Mouse (Mus musculus): Measurements from ENCODE around the gene Polrmt. TPM values are rescaled to one million over a fixed set of nuclear protein-coding genes. Genes with fewer than 3 reads are reported as not detected.

Gene Polrmt
- total and polyA plus RNA-seq, 3 experiments: 16.7 to 45.5 (median 44.5) TPM

- peaks cover 32% of the 10 kb centered on the region for H3K4me1 ChIP-seq (ENCODE audit: insufficient read depth, low read depth, low read length)
- TF ChIP-seq TAL1 (conservative IDR thresholded peaks at IDR 0.05; ENCODE audit: low read depth, low read length) (no peak), CTCF (IDR thresholded peaks at IDR 0.05; ENCODE audit: low read depth, low read length) (no peak), GATA2 (IDR thresholded peaks at IDR 0.05; ENCODE audit: borderline replicate concordance, low read depth, low read length) (no peak), POLR2AphosphoS5 (IDR thresholded peaks at IDR 0.05; ENCODE audit: insufficient replicate concordance, low read depth, low read length) (no peak), GATA1 (IDR thresholded peaks at IDR 0.05; ENCODE audit: borderline replicate concordance, low read length) (no peak)
- H3K36me3 ChIP-seq (replicated peaks): peaks cover 20% of the 10 kb centered on the region
- peaks cover 7% of the 10 kb centered on the region for H3K27me3 ChIP-seq (ENCODE audit: insufficient read depth, low read length)
- H3K9me3 ChIP-seq (replicated peaks): no peaks in the 10 kb centered on the region
- DNase-seq (ENCODE audit: low spot score) (no peak), ATAC-seq (ENCODE audit: extremely low read depth, insufficient number of reproducible peaks, low FRiP score, poor library complexity, severe bottlenecking) (no peak)
- no peak overlapping the region for H3K4me3 ChIP-seq (ENCODE audit: low read depth, low read length)
Observed at GRCm38 (mm10) chr10:79748496-79748895, 2.1 kb upstream of the Polrmt start.

DNA sequence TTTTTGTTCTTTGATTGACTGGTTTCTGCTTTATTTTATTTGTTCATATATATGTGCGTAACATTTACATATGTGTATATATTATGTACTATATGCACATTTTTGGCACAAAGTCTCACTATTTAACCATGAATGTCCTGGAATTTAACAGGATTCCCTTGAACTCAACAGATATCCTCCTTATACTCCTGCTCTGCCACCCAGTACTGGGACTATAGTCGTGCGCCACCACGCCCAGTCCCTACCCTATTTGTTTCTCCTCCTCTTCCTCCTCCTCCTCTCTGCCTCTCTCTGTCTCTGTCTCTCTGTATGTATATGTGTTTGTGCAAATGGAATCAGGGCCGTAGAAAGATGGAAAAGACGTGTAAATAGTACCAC, 382 bp upstream of the Polrmt start:
- no peak for ATAC-seq (ENCODE audit: extremely low read depth, insufficient number of reproducible peaks, low FRiP score, poor library complexity, severe bottlenecking)
- Histone ChIP-seq H3K36me3 (replicated peaks) (peaks cover 37% of the 10 kb centered on the region), H3K27me3 (ENCODE audit: insufficient read depth, low read length) (peaks cover 4% of the 10 kb centered on the region), H3K9me3 (replicated peaks) (no peaks in the 10 kb centered on the region), H3K4me1 (ENCODE audit: insufficient read depth, low read depth, low read length) (peaks cover 32% of the 10 kb centered on the region), H3K4me3 (ENCODE audit: low read depth, low read length) (peak overlapping the region; percentile 74; the same call in 1 of the 2 replicates)
- TF ChIP-seq CTCF (IDR thresholded peaks at IDR 0.05; ENCODE audit: low read depth, low read length) (no peak), GATA2 (IDR thresholded peaks at IDR 0.05; ENCODE audit: borderline replicate concordance, low read depth, low read length) (no peak), GATA1 (IDR thresholded peaks at IDR 0.05; ENCODE audit: borderline replicate concordance, low read length) (no peak), TAL1 (conservative IDR thresholded peaks at IDR 0.05; ENCODE audit: low read depth, low read length) (no peak), POLR2AphosphoS5 (IDR thresholded peaks at IDR 0.05; ENCODE audit: insufficient replicate concordance, low read depth, low read length) (no peak)
- no peak for DNase-seq (ENCODE audit: low spot score)

GRCm38 (mm10) chr10:79745411-79745810, 970 bp downstream of the Polrmt start:
- Histone ChIP-seq H3K9me3 (replicated peaks) (no peaks in the 10 kb centered on the region), H3K4me1 (ENCODE audit: insufficient read depth, low read depth, low read length) (peaks cover 33% of the 10 kb centered on the region), H3K27me3 (ENCODE audit: insufficient read depth, low read length) (no peaks in the 10 kb centered on the region), H3K4me3 (ENCODE audit: low read depth, low read length) (peak overlapping the region; percentile 74), H3K36me3 (replicated peaks) (peaks cover 50% of the 10 kb centered on the region)
- DNase-seq (ENCODE audit: low spot score) (no peak), ATAC-seq (ENCODE audit: extremely low read depth, insufficient number of reproducible peaks, low FRiP score, poor library complexity, severe bottlenecking) (no peak)
- no peak for TF ChIP-seq GATA1 (IDR thresholded peaks at IDR 0.05; ENCODE audit: borderline replicate concordance, low read length)
- TF ChIP-seq TAL1 (conservative IDR thresholded peaks at IDR 0.05; ENCODE audit: low read depth, low read length): no peak

DNA sequence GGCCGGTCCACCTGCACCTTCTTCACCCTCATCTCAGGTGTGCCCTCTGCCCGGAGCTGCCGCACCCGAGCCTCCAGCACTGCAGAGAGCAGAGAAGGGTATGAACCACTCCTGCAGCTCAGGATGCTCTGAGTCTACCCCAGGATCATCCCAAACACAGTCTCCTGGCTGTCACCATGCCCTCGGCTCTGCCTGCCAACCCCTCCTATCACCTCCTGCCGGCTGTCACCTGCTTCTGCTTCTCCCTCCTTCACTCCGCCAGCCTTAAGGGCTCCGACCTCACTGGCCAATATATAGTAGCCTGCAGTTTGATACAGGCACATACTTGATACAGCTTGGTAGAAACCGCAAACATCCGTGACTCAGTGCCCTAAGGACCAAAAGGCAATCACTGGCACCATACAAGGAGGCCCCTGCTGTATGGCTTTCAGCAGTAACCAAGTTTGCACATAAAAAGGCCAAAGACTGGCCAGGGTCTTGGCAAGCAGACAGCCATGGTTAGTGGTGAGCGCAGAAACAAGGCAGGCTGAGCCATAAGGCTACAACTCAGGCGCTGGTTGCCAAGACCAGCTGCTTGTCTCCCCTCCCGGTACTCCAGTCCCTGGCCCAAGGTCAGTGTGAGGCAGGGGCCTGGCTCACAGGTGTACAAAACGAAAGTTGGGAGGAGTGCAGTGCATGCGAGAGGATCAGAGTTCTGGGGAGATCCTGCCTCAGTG, 2.6 kb downstream of the Polrmt start:
- H3K36me3 ChIP-seq (replicated peaks): peaks cover 66% of the 10 kb centered on the region
- ATAC-seq (ENCODE audit: extremely low read depth, insufficient number of reproducible peaks, low FRiP score, poor library complexity, severe bottlenecking): no peak
- TF ChIP-seq GATA1 (IDR thresholded peaks at IDR 0.05; ENCODE audit: borderline replicate concordance, low read length): no peak
- TF ChIP-seq POLR2AphosphoS5 (IDR thresholded peaks at IDR 0.05; ENCODE audit: insufficient replicate concordance, low read depth, low read length): no peak
- TF ChIP-seq CTCF (IDR thresholded peaks at IDR 0.05; ENCODE audit: low read depth, low read length): no peak
- no peak for TF ChIP-seq GATA2 (IDR thresholded peaks at IDR 0.05; ENCODE audit: borderline replicate concordance, low read depth, low read length)
- no peak for TF ChIP-seq TAL1 (conservative IDR thresholded peaks at IDR 0.05; ENCODE audit: low read depth, low read length)

DNA sequence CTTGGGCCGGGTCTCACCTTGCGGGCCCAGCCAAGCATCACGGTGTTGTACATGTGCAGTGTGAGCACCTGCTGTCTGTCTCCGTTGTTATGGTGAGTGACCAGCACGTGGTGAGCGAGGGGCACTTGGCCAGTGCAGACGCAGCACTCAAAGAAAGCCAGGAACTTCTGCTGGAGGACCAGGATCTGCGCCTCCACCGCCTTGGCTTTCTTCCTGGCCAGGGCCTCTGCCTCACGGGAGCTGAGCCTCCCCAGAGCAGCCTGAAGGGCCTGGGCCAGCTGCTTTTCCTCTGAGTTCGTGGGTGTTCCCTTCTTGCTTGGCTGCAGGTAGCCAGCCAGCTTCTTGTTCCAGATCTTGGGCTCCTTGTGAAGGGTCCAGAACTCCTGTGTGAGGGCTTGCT, 3.2 kb downstream of the Polrmt start:
- Histone ChIP-seq H3K36me3 (replicated peaks) (peaks cover 73% of the 10 kb centered on the region), H3K4me1 (ENCODE audit: insufficient read depth, low read depth, low read length) (peaks cover 37% of the 10 kb centered on the region), H3K9me3 (replicated peaks) (no peaks in the 10 kb centered on the region), H3K27me3 (ENCODE audit: insufficient read depth, low read length) (no peaks in the 10 kb centered on the region; the same call in 1 of the 2 replicates), H3K4me3 (ENCODE audit: low read depth, low read length) (no peak overlapping the region)
- ATAC-seq (ENCODE audit: extremely low read depth, insufficient number of reproducible peaks, low FRiP score, poor library complexity, severe bottlenecking) (no peak), DNase-seq (ENCODE audit: low spot score) (no peak)
- TF ChIP-seq GATA1 (IDR thresholded peaks at IDR 0.05; ENCODE audit: borderline replicate concordance, low read length) (no peak), CTCF (IDR thresholded peaks at IDR 0.05; ENCODE audit: low read depth, low read length) (no peak), GATA2 (IDR thresholded peaks at IDR 0.05; ENCODE audit: borderline replicate concordance, low read depth, low read length) (no peak), TAL1 (conservative IDR thresholded peaks at IDR 0.05; ENCODE audit: low read depth, low read length) (no peak), POLR2AphosphoS5 (IDR thresholded peaks at IDR 0.05; ENCODE audit: insufficient replicate concordance, low read depth, low read length) (no peak)

More for the DNA sequence above, 2.6 kb downstream of the Polrmt start:
- no peak for DNase-seq (ENCODE audit: low spot score)
- Histone ChIP-seq H3K9me3 (replicated peaks) (no peaks in the 10 kb centered on the region), H3K4me1 (ENCODE audit: insufficient read depth, low read depth, low read length) (peaks cover 40% of the 10 kb centered on the region), H3K27me3 (ENCODE audit: insufficient read depth, low read length) (no peaks in the 10 kb centered on the region), H3K4me3 (ENCODE audit: low read depth, low read length) (no peak overlapping the region)

DNA sequence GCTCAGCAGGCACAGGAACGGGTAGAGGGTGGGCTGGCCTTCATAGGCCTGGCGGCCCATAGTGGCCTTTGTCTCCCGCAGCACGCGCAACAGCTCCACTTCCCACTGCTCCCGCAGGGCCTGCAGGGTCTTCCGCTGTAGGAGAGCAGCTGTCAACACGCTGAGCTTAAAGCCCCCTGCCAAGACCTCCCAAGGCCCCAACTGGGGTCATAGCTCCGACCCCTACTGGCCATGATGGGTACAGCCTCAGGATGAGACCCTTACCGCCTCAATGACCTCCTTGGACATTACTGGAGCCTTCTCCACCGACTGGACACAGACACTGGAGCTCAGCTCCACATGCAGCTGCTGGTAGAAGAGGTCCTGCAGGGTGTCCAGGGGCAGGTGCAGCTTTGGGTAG, 5.5 kb downstream of the Polrmt start:
- Histone ChIP-seq H3K9me3 (replicated peaks) (peaks cover 6% of the 10 kb centered on the region), H3K4me3 (ENCODE audit: low read depth, low read length) (no peak overlapping the region), H3K36me3 (replicated peaks) (peaks cover 96% of the 10 kb centered on the region), H3K27me3 (ENCODE audit: insufficient read depth, low read length) (no peaks in the 10 kb centered on the region; the same call in 1 of the 2 replicates), H3K4me1 (ENCODE audit: insufficient read depth, low read depth, low read length) (peaks cover 26% of the 10 kb centered on the region)
- TF ChIP-seq CTCF (IDR thresholded peaks at IDR 0.05; ENCODE audit: low read depth, low read length): peak; percentile 63
- no peak for TF ChIP-seq GATA1 (IDR thresholded peaks at IDR 0.05; ENCODE audit: borderline replicate concordance, low read length)
- DNase-seq (ENCODE audit: low spot score) (no peak), ATAC-seq (ENCODE audit: extremely low read depth, insufficient number of reproducible peaks, low FRiP score, poor library complexity, severe bottlenecking) (no peak)
